Comparison of ENCODE assay signal across 21 mouse cellular contexts in the genomic region with DNA sequence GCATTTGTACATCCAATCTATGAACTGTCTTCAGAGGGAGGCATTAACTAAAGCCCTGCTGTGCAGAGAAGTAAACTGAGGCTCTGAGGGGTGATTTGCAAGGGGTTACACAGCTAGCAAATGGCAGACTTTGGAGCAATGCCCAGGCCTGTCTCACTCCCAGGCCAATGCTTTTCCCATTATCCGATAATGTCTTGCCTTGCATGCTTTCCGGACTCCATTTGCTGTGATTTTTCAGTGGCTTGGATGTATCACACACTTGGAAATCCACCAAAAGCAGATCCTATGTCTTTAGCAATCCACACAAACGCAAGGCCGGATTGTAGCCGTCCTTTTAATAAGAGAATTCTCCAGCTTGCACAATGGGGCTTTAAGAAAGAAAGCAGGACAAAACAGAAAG.
DNase-seq lines count a peak whose midpoint lies in the region; ATAC-seq and TF ChIP-seq lines count a peak whose summit lies in the region.
"Had no signal": no experiment of that assay in that cellular context is flagged by ENCODE, and none has a peak within 500 bp of the region (broad histone marks: within the 10 kb centered on the region; RNA-seq: fewer than 3 reads in every experiment).

No protein-coding gene starts in this region.

- peak; percentile 39 for DNase-seq in forebrain, embryonic 14.5 days (ENCODE audit: low spot score)
- DNase-seq in forebrain, embryonic 10.5 days (ENCODE audit: extremely low spot score, low spot score) = no peak
- DNase-seq in limb, embryonic 14.5 days (ENCODE audit: low spot score) = peak; percentile 13
- no peak for DNase-seq in limb, embryonic 10.5 days (ENCODE audit: low spot score)
- no peak for DNase-seq in neural tube, embryonic 10.5 days (ENCODE audit: extremely low spot score, low spot score)
- DNase-seq: adrenal gland, adult 2 months; adrenal gland, postnatal 25 days; cerebellum, adult 11-12 months; cerebellum, adult 9-10 months; cerebellum, postnatal 25 days; gastrocnemius, postnatal 36 days; heart, adult 18-20 months had no signal

- no peak overlapping the region for H3K9ac ChIP-seq in forebrain, embryonic 14.5 days (ENCODE audit: low read length)
- H3K9ac ChIP-seq in limb, embryonic 14.5 days (ENCODE audit: low read depth, low read length, severe bottlenecking) = no peak overlapping the region
- H3K9ac ChIP-seq in neural tube, embryonic 15.5 days (replicated peaks) = no peak overlapping the region
- H3K9ac ChIP-seq: embryonic facial prominence, embryonic 13.5 days; forebrain, embryonic 15.5 days; heart, embryonic 12.5 days had no signal

- H3K9me3 ChIP-seq in forebrain, embryonic 14.5 days (replicated peaks; ENCODE audit: control insufficient read depth, low read length) = no peaks in the 10 kb centered on the region
- no peaks in the 10 kb centered on the region for H3K9me3 ChIP-seq in forebrain, embryonic 10.5 days
- H3K9me3 ChIP-seq in limb, embryonic 14.5 days (ENCODE audit: control insufficient read depth, low read length) = no peaks in the 10 kb centered on the region
- H3K9me3 ChIP-seq in limb, embryonic 10.5 days (replicated peaks) = no peaks in the 10 kb centered on the region
- no peaks in the 10 kb centered on the region for H3K9me3 ChIP-seq in neural tube, embryonic 15.5 days (replicated peaks)
- H3K9me3 ChIP-seq: embryonic facial prominence, embryonic 13.5 days; forebrain, embryonic 15.5 days; heart, embryonic 12.5 days had no signal

- 56% methylated on average over 5 of the region's 5 CpGs for WGBS in forebrain, embryonic 14.5 days
- WGBS in forebrain, embryonic 10.5 days = 91% methylated on average over 5 of the region's 5 CpGs
- whole genome bisulfite sequencing in limb, embryonic 14.5 days = 82% methylated on average over 5 of the region's 5 CpGs
- WGBS in limb, embryonic 10.5 days = 94% methylated on average over 5 of the region's 5 CpGs
- WGBS in neural tube, embryonic 15.5 days = 71% methylated on average over 5 of the region's 5 CpGs

- H3K4me1 ChIP-seq in forebrain, embryonic 14.5 days (ENCODE audit: control insufficient read depth, insufficient read depth, low read length) = no peaks in the 10 kb centered on the region
- peaks cover 4% of the 10 kb centered on the region; the same call in 1 of the 2 replicates for H3K4me1 ChIP-seq in forebrain, embryonic 10.5 days
- H3K4me1 ChIP-seq in limb, embryonic 14.5 days (ENCODE audit: control insufficient read depth, insufficient read depth, low read length) = no peaks in the 10 kb centered on the region
- H3K4me1 ChIP-seq in limb, embryonic 10.5 days = no peaks in the 10 kb centered on the region
- 0 out of 2 replicates have a peak, but pooled peaks cover 5% of the 10 kb centered on the region for H3K4me1 ChIP-seq in neural tube, embryonic 15.5 days
- H3K4me1 ChIP-seq: embryonic facial prominence, embryonic 13.5 days; forebrain, embryonic 15.5 days; heart, embryonic 12.5 days had no signal

- no peak for ATAC-seq in forebrain, embryonic 14.5 days
- no peak for ATAC-seq in limb, embryonic 14.5 days (ENCODE audit: low FRiP score, low read depth)
- ATAC-seq in neural tube, embryonic 15.5 days (ENCODE audit: low FRiP score) = peak; percentile 38; the same call in 1 of the 2 replicates
- ATAC-seq in CD4-positive, CD25-positive, alpha-beta regulatory T cell, adult 4 months = no peak
- ATAC-seq: activated CD4-positive, CD25-positive, alpha-beta regulatory T cell, adult 4 months; forebrain, embryonic 15.5 days; hindbrain, embryonic 16.5 days; Patski had no signal

- no peaks in the 10 kb centered on the region for H3K36me3 ChIP-seq in forebrain, embryonic 14.5 days (ENCODE audit: control insufficient read depth, insufficient read depth, low read length)
- H3K36me3 ChIP-seq in forebrain, embryonic 10.5 days (replicated peaks) = no peaks in the 10 kb centered on the region
- no peaks in the 10 kb centered on the region for H3K36me3 ChIP-seq in limb, embryonic 14.5 days (ENCODE audit: control insufficient read depth, insufficient read depth, low read length)
- no peaks in the 10 kb centered on the region for H3K36me3 ChIP-seq in limb, embryonic 10.5 days
- H3K36me3 ChIP-seq in neural tube, embryonic 15.5 days = no peaks in the 10 kb centered on the region
- H3K36me3 ChIP-seq: embryonic facial prominence, embryonic 13.5 days; forebrain, embryonic 15.5 days; heart, embryonic 12.5 days had no signal

- H3K27me3 ChIP-seq in forebrain, embryonic 14.5 days (replicated peaks; ENCODE audit: control insufficient read depth, insufficient read depth, low read length) = no peaks in the 10 kb centered on the region
- no peaks in the 10 kb centered on the region for H3K27me3 ChIP-seq in forebrain, embryonic 10.5 days (ENCODE audit: poor library complexity, severe bottlenecking)
- no peaks in the 10 kb centered on the region for H3K27me3 ChIP-seq in limb, embryonic 14.5 days (ENCODE audit: control insufficient read depth, insufficient read depth, low read length)
- no peaks in the 10 kb centered on the region for H3K27me3 ChIP-seq in limb, embryonic 10.5 days (ENCODE audit: low read depth, poor library complexity, severe bottlenecking)
- no peaks in the 10 kb centered on the region for H3K27me3 ChIP-seq in neural tube, embryonic 15.5 days (replicated peaks)
- H3K27me3 ChIP-seq: CH12.LX; embryonic facial prominence, embryonic 13.5 days; forebrain, embryonic 15.5 days; heart, embryonic 12.5 days; Patski had no signal

- no peak overlapping the region for H3K27ac ChIP-seq in forebrain, embryonic 14.5 days (ENCODE audit: low read depth, low read length)
- H3K27ac ChIP-seq in forebrain, embryonic 10.5 days = no peak overlapping the region
- H3K27ac ChIP-seq in limb, embryonic 14.5 days (replicated peaks; ENCODE audit: low read depth, low read length) = no peak overlapping the region
- H3K27ac ChIP-seq in limb, embryonic 10.5 days = no peak overlapping the region
- no peak overlapping the region for H3K27ac ChIP-seq in neural tube, embryonic 15.5 days (replicated peaks)
- H3K27ac ChIP-seq: embryonic facial prominence, embryonic 13.5 days; forebrain, embryonic 15.5 days had no signal

- H3K4me2 ChIP-seq in forebrain, embryonic 14.5 days (ENCODE audit: low read length) = no peak overlapping the region
- H3K4me2 ChIP-seq in limb, embryonic 14.5 days (replicated peaks; ENCODE audit: low read depth, low read length, severe bottlenecking) = no peak overlapping the region
- H3K4me2 ChIP-seq in neural tube, embryonic 15.5 days = no peak overlapping the region
- H3K4me2 ChIP-seq: embryonic facial prominence, embryonic 13.5 days; forebrain, embryonic 15.5 days; heart, embryonic 12.5 days had no signal

- H3K4me3 ChIP-seq in forebrain, embryonic 14.5 days (ENCODE audit: low read depth, low read length) = no peak overlapping the region
- H3K4me3 ChIP-seq in forebrain, embryonic 10.5 days = no peak overlapping the region
- no peak overlapping the region for H3K4me3 ChIP-seq in limb, embryonic 14.5 days (replicated peaks; ENCODE audit: low read length)
- no peak overlapping the region for H3K4me3 ChIP-seq in limb, embryonic 10.5 days
- no peak overlapping the region for H3K4me3 ChIP-seq in neural tube, embryonic 15.5 days (replicated peaks)
- H3K4me3 ChIP-seq: embryonic facial prominence, embryonic 13.5 days; forebrain, embryonic 15.5 days; heart, embryonic 12.5 days had no signal

- no peak for TF ChIP-seq POLR2A in limb, embryonic 14.5 days (IDR thresholded peaks at IDR 0.05; ENCODE audit: borderline replicate concordance, extremely low read depth, insufficient read depth, insufficient read length)

Comparison
In these comparisons a context has a peak if more than half of its experiments do, and no peak if none do; other contexts are left out.
1. DNase-seq: peak in forebrain, embryonic 14.5 days (single experiment) and limb, embryonic 14.5 days (single experiment); none in forebrain, embryonic 10.5 days (single experiment), limb, embryonic 10.5 days (single experiment) and neural tube, embryonic 10.5 days (single experiment).